Comparison of ENCODE assay signal across 19 mouse cellular contexts in the genomic region with DNA sequence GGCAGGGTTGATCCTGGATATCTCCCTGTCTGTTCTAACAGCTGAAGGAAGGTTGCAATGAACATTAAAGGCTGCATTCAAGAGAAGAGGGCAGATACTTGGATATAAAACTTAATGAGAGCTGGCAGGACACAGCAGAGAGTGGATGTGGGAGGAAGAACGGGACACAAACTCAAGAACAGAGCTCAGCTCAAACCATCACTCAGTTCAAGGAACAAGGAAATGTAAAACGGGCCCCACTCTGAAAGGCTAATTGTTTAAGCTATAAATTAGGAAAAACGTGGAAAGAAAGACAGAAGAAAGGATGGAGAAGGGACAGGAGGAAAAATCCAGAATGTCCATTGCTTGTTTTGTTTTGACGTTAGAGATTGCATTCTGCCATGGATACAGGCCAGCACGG. TPM values are rescaled to one million over a fixed set of nuclear protein-coding genes. Genes with fewer than 3 reads are reported as not detected.
DNase-seq lines count a peak whose midpoint lies in the region; ATAC-seq and TF ChIP-seq lines count a peak whose summit lies in the region.
"Had no signal": no experiment of that assay in that cellular context is flagged by ENCODE, and none has a peak within 500 bp of the region (broad histone marks: within the 10 kb centered on the region; RNA-seq: fewer than 3 reads in every experiment).

No protein-coding gene starts in this region.

- no peaks in the 10 kb centered on the region for H3K9me3 ChIP-seq in hindbrain, embryonic 14.5 days (ENCODE audit: control insufficient read depth, low read length)
- no peaks in the 10 kb centered on the region for H3K9me3 ChIP-seq in hindbrain, embryonic 12.5 days (replicated peaks)
- no peaks in the 10 kb centered on the region for H3K9me3 ChIP-seq in forebrain, embryonic 14.5 days (replicated peaks; ENCODE audit: control insufficient read depth, low read length)
- H3K9me3 ChIP-seq in midbrain, embryonic 15.5 days: no peaks in the 10 kb centered on the region
- H3K9me3 ChIP-seq: embryonic facial prominence, embryonic 10.5 days; heart, embryonic 12.5 days; lung, embryonic 15.5 days had no signal

- H3K9ac ChIP-seq in hindbrain, embryonic 14.5 days: no peak overlapping the region
- no peak overlapping the region for H3K9ac ChIP-seq in hindbrain, embryonic 12.5 days
- H3K9ac ChIP-seq in forebrain, embryonic 14.5 days (ENCODE audit: low read length): no peak overlapping the region
- H3K9ac ChIP-seq in midbrain, embryonic 15.5 days: no peak overlapping the region
- H3K9ac ChIP-seq: heart, embryonic 12.5 days; liver, embryonic 14.5 days; lung, embryonic 15.5 days had no signal

- H3K36me3 ChIP-seq in hindbrain, embryonic 14.5 days (replicated peaks; ENCODE audit: control insufficient read depth, insufficient read depth): no peaks in the 10 kb centered on the region
- no peaks in the 10 kb centered on the region for H3K36me3 ChIP-seq in hindbrain, embryonic 12.5 days
- no peaks in the 10 kb centered on the region for H3K36me3 ChIP-seq in forebrain, embryonic 14.5 days (ENCODE audit: control insufficient read depth, insufficient read depth, low read length)
- no peaks in the 10 kb centered on the region for H3K36me3 ChIP-seq in midbrain, embryonic 15.5 days (replicated peaks)
- H3K36me3 ChIP-seq: embryonic facial prominence, embryonic 10.5 days; heart, embryonic 12.5 days; lung, embryonic 15.5 days had no signal

- ATAC-seq in hindbrain, embryonic 14.5 days (ENCODE audit: low FRiP score): no peak
- no peak for ATAC-seq in hindbrain, embryonic 12.5 days (ENCODE audit: low FRiP score)
- 0 out of 2 replicates have a peak, but pooled peaks have one; percentile 50 for ATAC-seq in forebrain, embryonic 14.5 days
- ATAC-seq in midbrain, embryonic 15.5 days (replicated peaks): no peak

- H3K27me3 ChIP-seq in hindbrain, embryonic 14.5 days (ENCODE audit: control insufficient read depth, insufficient read depth, low read length): no peaks in the 10 kb centered on the region
- H3K27me3 ChIP-seq in hindbrain, embryonic 12.5 days: no peaks in the 10 kb centered on the region
- no peaks in the 10 kb centered on the region for H3K27me3 ChIP-seq in forebrain, embryonic 14.5 days (replicated peaks; ENCODE audit: control insufficient read depth, insufficient read depth, low read length)
- H3K27me3 ChIP-seq in midbrain, embryonic 15.5 days (replicated peaks): no peaks in the 10 kb centered on the region
- H3K27me3 ChIP-seq: CH12.LX; heart, embryonic 12.5 days; lung, embryonic 15.5 days had no signal

- WGBS in hindbrain, embryonic 14.5 days: 24% methylated on average over 5 of the region's 5 CpGs
- WGBS in hindbrain, embryonic 12.5 days: 49% methylated on average over 5 of the region's 5 CpGs
- 15% methylated on average over 5 of the region's 5 CpGs for WGBS in forebrain, embryonic 14.5 days
- 18% methylated on average over 5 of the region's 5 CpGs for WGBS in midbrain, embryonic 15.5 days

- H3K4me1 ChIP-seq in hindbrain, embryonic 14.5 days (replicated peaks; ENCODE audit: control insufficient read depth, insufficient read depth, low read length): no peaks in the 10 kb centered on the region
- H3K4me1 ChIP-seq in hindbrain, embryonic 12.5 days: no peaks in the 10 kb centered on the region
- H3K4me1 ChIP-seq in forebrain, embryonic 14.5 days (ENCODE audit: control insufficient read depth, insufficient read depth, low read length): peaks cover 5% of the 10 kb centered on the region; the same call in 1 of the 2 replicates
- H3K4me1 ChIP-seq in midbrain, embryonic 15.5 days: no peaks in the 10 kb centered on the region
- H3K4me1 ChIP-seq: embryonic facial prominence, embryonic 10.5 days; heart, embryonic 12.5 days; lung, embryonic 15.5 days had no signal

- no peak for TF ChIP-seq POLR2A in brain, embryonic 14.5 days (IDR thresholded peaks at IDR 0.05; ENCODE audit: borderline replicate concordance, extremely low read depth, insufficient read depth, insufficient read length, poor library complexity, severe bottlenecking)

- H3K27ac ChIP-seq in hindbrain, embryonic 14.5 days: peak overlapping the region; percentile 41; the same call in 1 of the 2 replicates
- no peak overlapping the region for H3K27ac ChIP-seq in hindbrain, embryonic 12.5 days
- H3K27ac ChIP-seq in forebrain, embryonic 14.5 days (ENCODE audit: low read depth, low read length): peak overlapping the region; percentile 58; the same call in 1 of the 2 replicates
- peak overlapping the region; percentile 38; the same call in 1 of the 2 replicates for H3K27ac ChIP-seq in midbrain, embryonic 15.5 days
- H3K27ac ChIP-seq: embryonic facial prominence, embryonic 10.5 days; gastrocnemius, adult 2 months; liver, embryonic 14.5 days; lung, embryonic 15.5 days had no signal

- DNase-seq in hindbrain, embryonic 14.5 days (ENCODE audit: low spot score): no peak
- DNase-seq in brain, embryonic 14.5 days (ENCODE audit: low read depth): peak; percentile 48
- peak; percentile 15 for DNase-seq in forebrain, embryonic 14.5 days (ENCODE audit: low spot score)
- DNase-seq in cerebellum, adult 11-12 months: no peak
- DNase-seq in thymus, postnatal 36 days: no peak
- no peak for DNase-seq in thymus, postnatal 0 days (ENCODE audit: low spot score)
- DNase-seq: adrenal gland, postnatal 14 days; cerebellum, adult 2 months; gastrocnemius, adult 2 months; layer of hippocampus, postnatal 36 days; retina, postnatal 1 day; right cerebral cortex, postnatal 4 days had no signal

- no peak overlapping the region for H3K4me2 ChIP-seq in hindbrain, embryonic 14.5 days (replicated peaks)
- no peak overlapping the region for H3K4me2 ChIP-seq in hindbrain, embryonic 12.5 days (replicated peaks)
- H3K4me2 ChIP-seq in forebrain, embryonic 14.5 days (ENCODE audit: low read length): no peak overlapping the region
- H3K4me2 ChIP-seq in midbrain, embryonic 15.5 days: no peak overlapping the region
- H3K4me2 ChIP-seq: heart, embryonic 12.5 days; lung, embryonic 15.5 days had no signal

- TF ChIP-seq CTCF in brain, embryonic 14.5 days (IDR thresholded peaks at IDR 0.05; ENCODE audit: borderline replicate concordance, extremely low read depth, insufficient read depth, insufficient read length): no peak

- no peak overlapping the region for H3K4me3 ChIP-seq in hindbrain, embryonic 14.5 days (replicated peaks; ENCODE audit: low read length)
- no peak overlapping the region for H3K4me3 ChIP-seq in hindbrain, embryonic 12.5 days
- H3K4me3 ChIP-seq in forebrain, embryonic 14.5 days (ENCODE audit: low read depth, low read length): no peak overlapping the region
- H3K4me3 ChIP-seq in midbrain, embryonic 15.5 days: no peak overlapping the region
- H3K4me3 ChIP-seq: embryonic facial prominence, embryonic 10.5 days; gastrocnemius, adult 2 months; heart, embryonic 12.5 days; lung, embryonic 15.5 days had no signal

RNA-seq across cellular contexts. Expression of a gene that starts 32.4 kb away (rescaled TPM):
- 20.4 and 25.6 TPM in 2 replicates for polyA plus RNA-seq in hindbrain, embryonic 14.5 days (2014; fragmentation: Nextera tagmentation; extraction: Ambion mirVana)
- 20.5 and 22.0 TPM in 2 replicates for polyA plus RNA-seq in hindbrain, embryonic 12.5 days (2016; fragmentation: Nextera tagmentation; extraction: Ambion mirVana)
- polyA plus RNA-seq in brain, embryonic 14.5 days (2012; rRNA removed): 16.6 and 17.3 TPM in 2 replicates
- 19.6 and 21.4 TPM in 2 replicates for polyA plus RNA-seq in forebrain, embryonic 14.5 days (2014; fragmentation: Nextera tagmentation; extraction: Ambion mirVana)
- polyA plus RNA-seq in midbrain, embryonic 15.5 days (2015; fragmentation: Nextera tagmentation; extraction: Ambion mirVana): 21.3 and 23.6 TPM in 2 replicates
- 19.6 and 25.6 TPM in 2 replicates for polyA plus RNA-seq in thymus, postnatal 0 days (2015; fragmentation: Nextera tagmentation; extraction: Ambion mirVana)

Comparison
In these comparisons a context has a peak if more than half of its experiments do, and no peak if none do; other contexts are left out.
1. DNase-seq: peak in brain, embryonic 14.5 days (single experiment) and forebrain, embryonic 14.5 days (single experiment); none in hindbrain, embryonic 14.5 days (single experiment), cerebellum, adult 11-12 months (single experiment), thymus, postnatal 36 days (0 of 2) and thymus, postnatal 0 days (single experiment).